8 mouse cellular contexts compared by ENCODE assay signal in the genomic region with DNA sequence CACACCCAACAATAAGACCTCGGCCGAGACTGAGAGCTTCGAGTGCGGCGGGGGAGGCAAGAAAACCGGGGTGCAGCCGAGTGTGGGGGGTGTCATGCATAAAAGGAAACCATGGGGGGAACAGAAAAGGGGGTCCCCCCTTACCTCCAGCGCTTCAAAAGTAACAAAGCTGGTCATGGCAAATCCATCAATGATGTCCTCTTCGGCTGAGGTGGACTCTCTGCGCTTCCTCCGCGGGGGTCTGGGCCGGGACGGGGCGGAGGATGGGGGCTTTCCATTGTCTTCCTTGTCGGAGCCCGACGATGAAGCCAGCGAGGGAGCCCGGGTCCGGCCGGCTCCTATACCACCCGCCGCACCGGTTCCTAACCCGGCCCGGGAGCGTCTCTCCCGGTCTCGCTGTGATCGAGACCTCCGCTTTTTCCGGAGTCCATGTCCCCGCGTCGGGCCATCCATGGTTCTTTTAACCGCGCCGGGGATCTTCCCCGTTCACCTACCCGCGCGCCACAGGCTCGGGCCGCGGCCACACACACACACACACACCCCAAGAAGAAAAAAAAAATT. TPM values are rescaled to one million over a fixed set of nuclear protein-coding genes. Genes with fewer than 3 reads are reported as not detected.
DNase-seq lines count a peak whose midpoint lies in the region; ATAC-seq and TF ChIP-seq lines count a peak whose summit lies in the region.

No protein-coding gene starts in this region.

- peaks cover 2 to 14% of the 10 kb centered on the region in 2 experiments; a peak in 2 of 4 replicates for H3K4me1 ChIP-seq in heart, embryonic 14.5 days (ENCODE audit: control insufficient read depth in 2 of 2, insufficient read depth in 2 of 2, low read length in 2 of 2)
- peaks cover 50% of the 10 kb centered on the region for H3K4me1 ChIP-seq in midbrain, embryonic 10.5 days
- H3K4me1 ChIP-seq in testis, adult 2 months (ENCODE audit: control insufficient read depth, insufficient read depth, low read length) = peaks cover 13% of the 10 kb centered on the region

- H3K9me3 ChIP-seq in heart, embryonic 14.5 days (ENCODE audit: control insufficient read depth, low read length) = no peaks in the 10 kb centered on the region
- no peaks in the 10 kb centered on the region for H3K9me3 ChIP-seq in midbrain, embryonic 10.5 days (replicated peaks)

- peak overlapping the region; percentile 87 for H3K9ac ChIP-seq in heart, embryonic 14.5 days (ENCODE audit: low read length)

- H3K4me2 ChIP-seq in heart, embryonic 14.5 days (ENCODE audit: low read length) = peak overlapping the region; percentile 97

- DNase-seq in adrenal gland, adult (ENCODE audit: inconsistent age in 2 of 2, low spot score in 1 of 2) = peak; percentile 45 to 75
- DNase-seq in adrenal gland, adult 8-10 months = no peak
- peak; percentile 49 for DNase-seq in Muller cell, postnatal 12 days (ENCODE audit: inconsistent ontology term)
- DNase-seq in embryo, embryonic 9.5 days (ENCODE audit: extremely low spot score) = peak; percentile 65
- peak; percentile 23 to 30 for DNase-seq in layer of hippocampus, postnatal 36 days
- DNase-seq in midbrain, embryonic 10.5 days (ENCODE audit: low spot score) = peak; percentile 66

- H3K27me3 ChIP-seq in heart, embryonic 14.5 days (ENCODE audit: control insufficient read depth, insufficient read depth, low read length) = no peaks in the 10 kb centered on the region
- H3K27me3 ChIP-seq in midbrain, embryonic 10.5 days (ENCODE audit: low read depth, poor library complexity, severe bottlenecking) = peaks cover 23% of the 10 kb centered on the region
- no peaks in the 10 kb centered on the region for H3K27me3 ChIP-seq in testis, adult 2 months (ENCODE audit: control insufficient read depth, insufficient read depth, low read length)

- H3K4me3 ChIP-seq in heart, embryonic 14.5 days (ENCODE audit: control insufficient read depth in 1 of 2, insufficient read depth in 1 of 2, low read depth in 1 of 2, low read length in 2 of 2) = peak overlapping the region; percentile 64 to 80
- peak overlapping the region; percentile 90 for H3K4me3 ChIP-seq in midbrain, embryonic 10.5 days
- H3K4me3 ChIP-seq in testis, adult 2 months (ENCODE audit: control insufficient read depth, low read depth, low read length) = peak overlapping the region; percentile 82

- TF ChIP-seq POLR2A in testis, adult 2 months (IDR thresholded peaks at IDR 0.05; ENCODE audit: control insufficient read depth, low read depth, low read length) = no peak

- no peak overlapping the region for H3K27ac ChIP-seq in heart, embryonic 14.5 days (replicated peaks in 1 of 2; ENCODE audit: control insufficient read depth in 1 of 2, insufficient read depth in 1 of 2, low read depth in 2 of 2, low read length in 2 of 2)
- H3K27ac ChIP-seq in midbrain, embryonic 10.5 days (replicated peaks) = peak overlapping the region; percentile 95
- H3K27ac ChIP-seq in testis, adult 2 months (ENCODE audit: control insufficient read depth, insufficient read depth, low read depth, low read length) = no peak overlapping the region

- no peaks in the 10 kb centered on the region for H3K36me3 ChIP-seq in heart, embryonic 14.5 days (ENCODE audit: control insufficient read depth, insufficient read depth, low read length)
- H3K36me3 ChIP-seq in midbrain, embryonic 10.5 days = no peaks in the 10 kb centered on the region
- H3K36me3 ChIP-seq in testis, adult 2 months (ENCODE audit: control insufficient read depth, insufficient read depth, low read length) = no peaks in the 10 kb centered on the region

- no peak for ATAC-seq in heart, embryonic 14.5 days (ENCODE audit: insufficient number of reproducible peaks, insufficient read depth, low FRiP score, low read depth)

- WGBS in heart, embryonic 14.5 days = under 1% methylated on average over 44 of the region's 46 CpGs
- under 1% methylated on average over 46 of the region's 46 CpGs for WGBS in midbrain, embryonic 10.5 days

- no peak for TF ChIP-seq CTCF in testis, adult 2 months (IDR thresholded peaks at IDR 0.05; ENCODE audit: control insufficient read depth, insufficient read depth, insufficient replicate concordance, low read depth, low read length)

RNA-seq across cellular contexts. Expression of gene Auts2, which starts 1.7 kb away (rescaled TPM):
- 10 to 100 TPM; 30.7 to 75.1 (median 38.7) TPM for total RNA-seq in adrenal gland, adult 8-10 months (2022)
- 17.1 and 18.0 TPM in 2 replicates for polyA plus RNA-seq in heart, embryonic 14.5 days (2014; fragmentation: Nextera tagmentation; extraction: Ambion mirVana)
- total RNA-seq in layer of hippocampus, postnatal 36 days (2021) = 100 to 1,000 TPM; 140 to 181 TPM
- 32.3 and 45.0 TPM in 2 replicates for polyA plus RNA-seq in midbrain, embryonic 10.5 days (2016; fragmentation: Nextera tagmentation; extraction: Ambion mirVana)
- 3.6 and 4.3 TPM in 2 replicates for polyA plus RNA-seq in testis, adult 2 months (2012; rRNA removed)
